Mouse (Mus musculus): ENCODE results near the gene Mybph.

Gene Mybph

DNA sequence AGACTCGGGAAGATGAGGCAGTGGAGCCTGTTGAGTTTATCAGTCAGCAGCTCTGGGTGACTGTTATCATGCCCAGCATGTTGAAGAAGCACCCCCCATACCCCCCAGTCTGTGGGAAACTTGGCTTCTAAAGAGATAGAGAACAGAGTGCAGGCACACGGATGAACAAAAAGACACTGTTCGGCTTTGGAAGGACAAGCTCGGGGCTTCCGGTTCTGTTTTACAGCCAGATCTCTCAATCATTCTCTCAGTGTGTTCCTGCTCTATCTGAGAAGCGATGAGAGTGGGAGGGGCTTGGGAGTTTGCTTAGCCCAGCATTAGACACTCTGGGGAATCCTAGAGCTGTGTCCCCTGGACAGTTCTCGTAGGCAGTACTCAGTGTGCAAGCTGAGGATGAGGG lies 20.2 kb downstream of the Mybph start:
- peak; percentile 43 for DNase-seq

DNA sequence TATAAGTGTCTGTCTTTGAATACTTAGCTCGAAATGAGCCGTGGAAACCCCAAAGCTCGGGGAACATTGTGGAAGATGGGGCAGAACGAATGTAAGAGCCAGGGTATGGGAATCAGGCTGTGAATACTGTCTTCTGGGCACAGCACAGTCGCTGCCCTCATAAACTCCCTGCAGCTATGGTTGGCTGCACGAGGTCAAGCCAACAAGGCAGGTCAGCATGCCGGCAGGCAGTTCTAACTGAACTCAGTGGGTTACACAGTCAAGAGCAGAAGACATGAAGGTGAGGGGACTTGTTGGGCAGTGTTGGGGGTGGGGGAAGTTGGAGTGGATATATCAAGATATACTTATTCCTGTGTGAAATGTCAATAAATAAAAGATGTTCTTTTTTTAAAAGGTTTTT lies 21.8 kb downstream of the Mybph start:
- no peak for DNase-seq

DNA sequence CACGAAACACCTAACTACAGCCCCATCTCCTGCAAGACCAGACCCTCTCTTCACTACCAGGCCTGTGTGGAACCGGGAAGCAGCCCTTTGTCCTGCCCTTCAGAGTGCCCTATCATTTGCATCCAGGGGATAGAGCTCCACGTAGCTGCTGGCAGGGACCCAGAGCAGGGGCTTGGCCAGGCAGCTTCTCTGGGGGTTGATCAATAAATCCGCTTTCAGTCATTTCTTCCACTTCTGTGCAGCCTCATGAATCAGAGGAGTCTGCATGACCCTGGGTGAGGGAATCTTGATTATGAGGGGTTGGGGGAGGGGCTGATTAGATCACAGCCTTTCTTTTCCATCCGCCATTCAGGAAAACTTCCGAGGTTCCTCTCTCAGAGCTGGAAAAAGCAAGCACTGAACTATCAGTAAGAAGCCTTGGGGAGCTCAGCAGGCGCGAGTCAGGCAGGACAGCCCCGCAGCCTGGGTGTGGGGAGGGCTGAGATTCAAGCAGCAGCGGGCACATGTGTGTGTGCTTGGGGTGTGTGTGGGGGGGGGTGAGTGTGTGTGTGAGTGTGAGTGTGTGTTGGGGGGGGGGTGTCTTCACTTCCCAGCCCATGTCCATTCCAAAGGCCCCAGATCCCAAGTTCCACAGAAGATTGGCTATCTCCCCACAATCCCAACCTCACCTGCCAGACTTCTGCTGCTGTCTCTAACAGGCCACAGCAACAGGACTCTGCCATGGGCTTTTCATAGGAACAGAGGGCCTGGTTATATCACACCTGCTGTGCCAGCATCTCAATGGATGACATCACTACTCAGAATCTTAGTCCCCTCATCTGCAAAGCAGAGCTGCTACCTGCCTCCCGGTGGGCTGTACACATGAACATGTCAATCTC lies 22.7 kb downstream of the Mybph start:
- DNase-seq: no peak

DNA sequence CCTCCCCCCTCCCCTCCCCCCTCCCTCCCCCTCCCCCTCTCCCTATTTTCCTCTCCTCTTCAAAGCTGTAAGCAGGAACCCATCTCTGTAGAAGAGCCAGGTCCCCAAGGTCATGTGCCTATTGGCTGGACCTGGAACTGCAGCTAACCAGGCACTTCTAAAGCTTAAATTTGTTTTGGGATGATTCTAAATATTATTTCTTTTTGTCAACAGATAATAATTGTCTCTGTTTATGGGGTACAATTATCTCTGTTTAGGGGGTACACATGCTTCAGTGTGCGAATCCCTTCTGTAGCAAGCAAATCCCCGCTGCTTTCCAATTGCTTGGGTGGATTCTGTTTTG lies 23.4 kb downstream of the Mybph start:
- DNase-seq: no peak

DNA sequence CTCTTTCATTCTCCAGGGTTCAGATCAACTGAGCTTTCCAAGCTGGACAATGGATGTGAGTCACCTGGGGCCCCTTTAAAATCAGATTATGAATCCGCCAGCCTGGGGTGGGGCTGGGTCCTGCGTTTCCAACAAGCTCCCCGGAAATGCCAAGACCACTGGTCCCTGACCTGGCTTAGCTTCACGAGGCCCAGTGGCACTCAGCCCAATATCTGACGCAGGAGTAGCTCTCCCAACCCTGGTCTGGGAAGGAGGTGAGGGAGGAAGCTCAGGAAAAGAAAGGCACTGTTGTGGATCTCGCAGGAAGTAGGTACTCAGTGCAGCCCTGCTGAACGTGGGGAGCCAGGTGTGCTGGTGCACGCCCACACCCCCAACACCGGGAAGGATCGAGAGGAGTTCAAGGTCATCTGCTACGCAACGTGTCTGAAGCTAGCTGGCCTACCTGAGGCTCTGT lies 23.8 kb downstream of the Mybph start:
- no peak for DNase-seq

DNA sequence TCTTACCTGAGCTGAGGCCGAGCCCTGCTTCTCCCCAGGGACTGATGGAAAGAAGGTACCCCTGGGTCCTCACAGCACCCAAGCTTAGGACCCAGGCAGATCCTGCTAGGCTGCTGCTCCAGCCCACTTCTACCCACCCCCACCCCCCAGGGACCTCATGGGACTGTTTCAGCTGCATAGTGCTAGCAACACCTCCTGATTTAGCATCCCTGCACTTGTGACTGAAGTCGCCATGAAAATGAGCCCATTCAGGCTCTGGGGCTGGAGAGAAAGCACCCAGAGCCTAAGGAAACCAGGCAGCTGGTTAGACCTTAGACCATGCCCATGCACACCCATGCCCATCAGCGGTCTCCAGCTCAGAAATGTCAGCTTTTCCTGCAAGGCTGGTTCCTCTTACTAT lies 24.7 kb downstream of the Mybph start:
- DNase-seq: no peak

DNA sequence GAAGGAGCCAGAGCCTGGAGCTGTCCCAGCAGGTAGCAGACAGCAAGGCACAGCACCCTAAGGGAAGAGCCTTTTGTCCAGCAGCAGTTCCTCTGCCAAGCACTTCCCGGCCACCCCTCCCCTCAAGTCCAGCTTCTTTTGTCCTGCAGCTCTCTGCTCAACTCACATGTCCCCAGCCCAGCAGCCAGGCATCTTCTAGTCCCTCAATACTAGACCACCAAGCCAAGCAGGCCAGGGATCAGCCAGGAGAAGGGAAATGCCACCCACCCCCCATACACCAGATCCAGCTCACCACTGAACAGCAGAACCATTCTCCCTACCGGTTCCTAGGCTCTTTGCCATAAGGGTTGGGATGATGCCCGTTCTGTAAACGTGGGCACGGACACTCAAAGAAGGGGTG lies 26.4 kb downstream of the Mybph start:
- no peak for DNase-seq

DNA sequence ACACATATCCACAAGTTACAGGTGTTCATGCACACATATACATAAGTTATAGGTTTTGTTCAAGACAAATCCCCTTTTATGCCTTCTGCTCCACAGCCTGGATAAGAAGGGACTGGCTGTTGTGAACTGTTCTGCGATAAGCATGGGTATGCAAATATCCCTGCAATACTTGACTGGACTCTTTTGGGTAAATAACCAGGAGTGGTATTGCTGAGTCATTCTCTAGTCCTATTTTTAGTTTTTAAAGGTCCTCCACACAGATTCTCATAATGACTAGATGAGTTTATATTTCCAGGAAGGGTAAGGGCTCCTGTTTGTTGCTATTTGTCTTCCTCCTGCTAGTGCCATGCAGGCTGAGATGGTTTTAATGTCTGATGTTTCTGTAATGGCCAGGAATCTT lies 27.9 kb downstream of the Mybph start:
- no peak for DNase-seq

DNA sequence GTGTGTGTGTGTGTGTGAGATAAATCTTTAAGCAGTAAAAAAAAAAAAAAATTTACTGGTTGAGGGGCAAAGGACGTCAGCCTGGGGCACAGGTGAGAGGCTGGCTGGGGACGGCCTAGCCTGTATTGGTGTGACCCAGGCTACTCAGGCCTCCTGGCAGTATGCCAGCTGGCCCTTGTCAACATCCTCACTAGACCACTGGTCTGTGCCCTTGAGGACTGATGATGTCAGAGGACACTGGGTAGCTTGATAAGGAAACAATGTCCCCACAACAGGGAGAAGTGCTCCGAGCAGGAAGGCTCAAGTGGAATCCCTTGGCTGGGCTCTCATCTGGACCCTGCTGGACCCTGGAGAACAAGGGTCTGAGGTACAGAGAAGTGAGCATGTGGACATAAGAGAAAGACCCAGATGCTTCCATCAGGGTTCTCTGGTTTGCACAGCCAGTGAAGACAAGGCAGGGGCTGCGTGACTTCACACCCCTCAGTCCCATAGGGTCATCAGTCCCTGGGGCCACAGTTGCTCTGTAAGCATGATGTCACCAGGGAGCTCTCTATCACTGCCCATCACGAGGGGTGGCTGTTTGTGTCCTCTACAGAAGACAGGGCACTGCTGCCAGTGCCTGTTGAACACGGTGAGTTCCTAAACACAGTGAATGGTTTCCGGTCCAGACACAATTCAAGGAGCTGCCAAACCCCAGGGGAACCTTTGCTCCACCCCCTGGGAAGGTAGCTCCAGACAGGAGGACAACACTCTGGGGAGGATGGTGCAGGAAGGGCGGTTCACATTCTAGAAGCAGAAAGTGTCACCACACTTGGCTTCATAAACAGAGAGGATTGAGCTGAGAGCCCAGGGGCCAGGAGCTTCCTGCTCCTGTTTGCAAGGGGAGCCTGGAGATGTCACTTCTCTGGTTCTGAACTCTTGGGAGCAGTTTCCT lies 29.1 kb downstream of the Mybph start:
- DNase-seq: peak; percentile 41

DNA sequence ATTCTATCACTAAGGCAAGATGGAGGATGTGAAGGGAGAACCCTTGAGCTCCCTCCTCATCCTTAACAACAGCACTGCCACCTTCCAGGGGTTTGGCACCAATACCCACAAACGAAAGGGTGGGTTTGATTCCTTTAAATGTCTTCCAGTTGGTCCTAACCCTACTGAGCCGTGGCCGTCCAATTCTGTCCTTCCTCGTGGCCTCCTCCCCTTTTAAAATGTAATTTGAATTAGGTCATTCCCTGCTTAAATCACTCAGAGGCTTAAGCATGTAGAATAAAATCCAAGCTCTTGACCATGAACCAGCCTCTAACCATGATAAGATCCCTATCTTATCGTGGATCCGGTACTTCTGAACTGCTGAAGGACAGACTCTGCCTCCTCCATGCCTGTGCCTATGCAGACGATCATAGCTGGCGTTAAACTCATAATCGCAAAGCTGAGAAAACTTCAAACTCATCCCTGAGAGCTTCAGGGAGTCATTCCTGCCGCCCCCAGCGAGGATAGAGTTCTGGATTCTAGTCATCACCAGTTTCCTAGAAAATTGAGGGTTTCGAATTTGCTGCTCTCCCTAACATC lies 31.5 kb downstream of the Mybph start:
- DNase-seq: no peak

DNA sequence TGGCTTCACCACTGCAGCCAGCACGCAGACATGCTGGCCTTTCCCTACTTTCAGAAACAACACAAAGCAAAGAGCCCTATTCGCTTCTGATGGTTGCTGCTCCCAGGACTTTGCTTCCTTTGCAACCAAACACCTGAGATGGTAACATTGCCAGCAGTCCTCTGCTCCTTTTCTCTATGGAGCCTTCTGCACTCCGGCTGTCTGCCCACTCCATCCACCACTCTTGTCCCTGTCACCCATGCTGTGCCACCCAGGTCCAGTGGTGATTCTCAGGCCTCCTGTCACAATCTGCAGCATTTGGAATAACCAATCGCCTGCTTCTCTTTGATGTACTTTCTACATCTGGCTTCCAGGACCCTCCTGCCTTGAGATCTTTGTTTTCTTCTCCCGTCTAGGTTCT lies 32.1 kb downstream of the Mybph start:
- no peak for DNase-seq

DNA sequence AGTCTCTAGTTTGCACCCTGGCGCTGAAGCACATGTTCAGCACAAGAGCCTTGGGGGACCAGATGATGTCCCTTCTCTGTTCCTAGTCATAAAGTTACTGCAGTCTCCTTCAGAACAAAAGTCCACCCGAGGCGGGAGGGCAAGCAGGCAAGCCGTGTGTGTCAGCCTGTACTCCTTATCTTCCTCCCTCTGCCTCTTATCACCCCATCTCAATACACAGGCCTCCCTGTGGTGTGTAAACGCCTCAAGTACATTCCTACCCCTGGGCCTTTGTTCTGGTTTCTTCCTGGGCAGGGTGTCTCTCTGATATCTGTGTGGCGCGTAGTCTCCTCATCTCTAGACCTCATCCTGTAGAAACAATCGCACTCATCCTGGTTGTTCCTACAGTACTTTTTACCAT lies 33.5 kb downstream of the Mybph start:
- no peak for DNase-seq

DNA sequence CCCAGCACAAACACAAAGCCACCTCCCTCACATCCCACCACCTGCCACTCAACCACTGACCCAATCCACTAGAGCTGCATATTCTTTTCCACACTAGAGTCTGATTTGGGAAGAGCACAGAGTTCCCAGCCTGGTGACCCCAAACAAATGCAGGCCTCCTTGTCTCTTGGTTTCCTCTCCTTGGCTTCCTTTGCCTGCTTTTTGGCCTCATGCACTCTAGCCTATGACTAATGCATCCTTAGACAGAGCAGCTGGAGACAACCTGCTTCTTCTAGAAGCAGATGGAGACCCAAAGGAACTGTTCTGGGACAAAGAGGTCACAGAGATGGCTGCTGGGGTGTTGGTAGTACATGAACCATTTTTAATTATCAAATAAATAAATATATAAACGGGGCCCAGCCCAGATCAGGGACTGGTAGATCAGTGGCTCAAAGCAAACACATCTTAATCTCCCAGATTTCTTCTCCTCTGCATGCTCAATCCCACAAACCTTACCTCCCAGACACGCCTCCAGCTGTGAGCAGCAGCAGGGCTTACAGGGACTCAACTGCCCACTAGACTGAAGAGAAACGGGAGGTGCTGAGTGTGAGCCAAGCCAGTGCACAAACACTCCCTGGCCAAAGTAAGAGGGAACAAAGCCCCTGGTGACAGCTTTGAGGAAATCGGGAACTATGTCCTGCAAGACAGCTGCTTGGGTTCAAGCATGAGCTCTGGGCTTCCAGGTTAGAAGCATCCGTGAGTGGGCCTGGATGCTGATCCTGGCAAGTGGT lies 36.7 kb downstream of the Mybph start:
- DNase-seq: no peak

DNA sequence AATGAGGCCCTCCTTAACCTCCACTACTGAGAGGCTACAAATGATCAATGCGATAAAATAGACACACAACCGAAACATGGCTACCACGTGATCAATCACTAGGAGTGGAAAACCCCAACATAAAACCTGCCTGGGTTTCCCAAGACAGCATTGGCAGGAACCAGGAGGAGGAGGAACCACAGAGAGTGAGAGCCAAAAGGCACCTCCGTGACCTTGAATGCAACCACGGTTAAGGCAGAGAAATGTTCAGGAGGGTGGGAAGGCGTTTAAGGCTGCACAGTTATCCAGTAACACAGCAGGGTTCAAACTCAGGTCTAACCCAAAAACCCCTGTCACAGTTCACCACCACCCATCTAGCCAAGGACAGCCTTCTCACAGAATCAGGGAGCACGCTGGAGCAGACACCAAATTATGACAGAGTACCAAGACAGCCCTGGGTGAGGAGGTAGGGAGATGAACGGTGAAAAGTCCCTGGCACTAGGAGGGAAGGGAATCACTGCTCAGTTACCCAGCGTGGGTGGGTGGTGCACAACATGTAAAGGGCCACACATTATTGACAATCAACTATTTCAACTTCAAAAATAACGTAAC lies 37.5 kb downstream of the Mybph start:
- DNase-seq: no peak

DNA sequence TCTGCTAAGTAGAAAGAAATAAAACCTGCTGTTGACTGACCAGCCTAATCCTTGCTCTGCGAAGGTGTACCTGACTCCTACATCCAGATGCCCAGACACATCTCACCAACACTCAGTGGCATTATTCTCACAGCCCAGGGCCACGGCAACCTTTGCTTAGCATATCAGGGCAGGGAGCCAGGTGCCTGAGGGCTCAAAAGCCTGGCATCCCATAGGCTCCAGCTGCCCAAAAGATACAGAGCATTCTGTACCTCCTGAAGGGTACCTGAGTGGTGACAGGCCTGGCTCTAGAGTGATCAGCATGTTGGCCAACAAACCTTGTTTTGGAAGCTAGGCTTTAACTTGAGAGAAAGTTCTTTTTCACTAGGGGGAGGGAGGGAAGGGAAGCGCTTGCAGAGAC lies 38.0 kb downstream of the Mybph start:
- DNase-seq: no peak

DNA sequence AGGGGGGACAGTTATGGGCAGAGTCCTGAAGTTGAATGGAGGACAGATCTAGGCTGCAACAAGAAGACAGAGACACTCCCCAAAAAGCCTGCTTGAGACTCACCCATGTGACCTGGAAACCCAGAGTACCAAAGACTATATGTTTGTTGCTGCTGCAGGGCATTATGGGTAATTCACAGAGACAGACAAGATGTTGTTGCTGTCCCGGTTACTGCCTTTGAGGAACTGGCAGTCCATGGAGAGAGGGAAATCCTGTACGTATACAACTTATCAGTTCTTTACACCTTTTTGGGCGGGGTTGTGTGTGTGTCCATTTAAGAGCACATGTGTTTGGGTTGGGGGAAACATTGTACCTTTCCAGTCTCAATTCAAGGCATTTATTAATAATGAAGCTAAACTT lies 38.4 kb downstream of the Mybph start:
- no peak for DNase-seq

DNA sequence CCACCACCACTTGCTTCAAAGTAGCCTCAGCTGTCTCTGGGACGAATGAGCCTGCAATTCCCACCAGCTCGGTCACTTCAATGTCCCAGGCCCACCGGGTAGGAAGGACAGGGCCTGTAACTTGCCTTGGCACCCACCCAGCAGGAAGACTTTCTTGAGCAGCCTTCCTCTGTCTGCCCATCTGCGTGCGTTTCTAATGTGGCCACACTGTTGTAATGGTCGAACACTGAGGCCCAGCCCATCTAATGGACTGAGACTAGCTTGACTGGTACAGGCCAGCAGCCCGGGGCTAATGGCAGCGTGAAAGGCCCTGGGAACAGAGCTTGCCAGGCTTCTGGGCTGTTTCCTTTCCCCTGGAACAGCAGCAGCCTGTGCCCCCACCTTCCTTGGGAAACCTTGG lies 39.1 kb downstream of the Mybph start:
- DNase-seq: no peak

DNA sequence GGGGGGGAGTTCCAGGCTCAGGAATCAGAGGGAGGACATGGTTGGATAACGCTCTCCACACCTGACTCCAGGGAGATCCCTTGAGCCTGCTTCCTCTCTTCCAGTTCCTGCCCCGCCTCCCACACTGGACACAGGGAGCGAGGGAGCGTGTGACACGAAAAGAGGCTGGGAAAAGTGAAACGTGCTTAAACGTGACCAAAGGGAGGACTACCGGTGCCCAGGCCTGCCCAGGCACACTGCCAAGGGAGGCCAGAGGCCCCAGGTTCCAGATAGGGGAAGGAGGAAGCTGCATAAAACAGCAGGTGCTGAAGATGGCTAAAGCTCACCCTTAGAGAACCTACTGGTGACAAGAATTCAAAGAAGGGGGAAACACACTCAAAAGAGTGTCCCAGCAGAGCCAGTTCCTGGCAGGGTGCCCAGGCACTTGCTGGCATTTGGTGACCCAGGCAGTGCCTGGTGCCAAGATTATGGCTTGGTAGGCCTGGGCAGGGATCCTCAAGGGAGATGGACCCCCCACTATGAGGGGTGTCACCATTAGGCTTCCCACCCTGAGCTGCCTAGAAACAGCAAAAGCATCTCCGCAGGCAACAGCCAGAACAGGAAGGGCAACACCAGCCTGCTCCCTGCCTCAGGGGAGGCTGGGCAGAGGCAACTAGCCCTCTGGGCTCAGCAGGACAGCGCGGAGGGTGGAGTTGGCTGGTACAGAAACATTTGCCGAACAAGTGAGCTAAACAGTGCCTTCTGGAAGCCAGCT lies 39.7 kb downstream of the Mybph start:
- no peak for DNase-seq

DNA sequence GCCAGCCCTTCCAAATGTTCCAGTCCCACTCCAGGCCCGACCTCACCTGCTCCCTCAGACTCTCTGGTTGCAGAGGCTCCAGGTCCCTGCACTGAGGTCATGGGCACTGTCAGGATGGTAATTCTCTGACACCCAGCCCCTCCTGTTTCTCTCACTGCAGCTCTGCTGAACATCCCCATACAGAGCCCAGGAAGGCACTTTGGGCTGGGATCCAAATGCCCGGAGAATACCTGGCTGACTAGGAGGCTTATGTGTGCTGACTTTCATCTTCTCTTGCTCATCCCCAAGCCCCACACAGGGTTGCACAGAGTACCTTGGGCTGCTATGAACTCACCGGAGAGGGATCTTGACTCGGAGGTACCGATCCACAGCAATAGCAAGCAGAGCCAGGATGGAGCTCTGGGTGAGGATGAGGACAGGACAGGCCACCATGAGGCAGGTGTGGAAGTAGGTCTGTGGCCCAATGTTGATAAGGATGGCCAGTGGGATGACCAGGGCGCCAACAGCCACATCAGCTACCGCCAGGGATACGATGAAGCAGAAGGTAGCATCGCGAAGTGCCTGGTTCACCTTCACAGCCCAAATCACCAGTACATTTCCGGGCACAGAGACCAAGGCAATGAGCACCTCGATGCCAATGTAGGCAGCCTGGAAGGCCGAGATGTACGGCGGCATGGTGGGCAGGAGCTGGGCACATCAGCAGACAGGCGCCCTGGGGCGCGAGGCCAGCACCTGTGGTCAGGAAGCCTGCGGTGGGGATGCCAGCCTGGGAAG lies 40.6 kb downstream of the Mybph start:
- no peak for DNase-seq

DNA sequence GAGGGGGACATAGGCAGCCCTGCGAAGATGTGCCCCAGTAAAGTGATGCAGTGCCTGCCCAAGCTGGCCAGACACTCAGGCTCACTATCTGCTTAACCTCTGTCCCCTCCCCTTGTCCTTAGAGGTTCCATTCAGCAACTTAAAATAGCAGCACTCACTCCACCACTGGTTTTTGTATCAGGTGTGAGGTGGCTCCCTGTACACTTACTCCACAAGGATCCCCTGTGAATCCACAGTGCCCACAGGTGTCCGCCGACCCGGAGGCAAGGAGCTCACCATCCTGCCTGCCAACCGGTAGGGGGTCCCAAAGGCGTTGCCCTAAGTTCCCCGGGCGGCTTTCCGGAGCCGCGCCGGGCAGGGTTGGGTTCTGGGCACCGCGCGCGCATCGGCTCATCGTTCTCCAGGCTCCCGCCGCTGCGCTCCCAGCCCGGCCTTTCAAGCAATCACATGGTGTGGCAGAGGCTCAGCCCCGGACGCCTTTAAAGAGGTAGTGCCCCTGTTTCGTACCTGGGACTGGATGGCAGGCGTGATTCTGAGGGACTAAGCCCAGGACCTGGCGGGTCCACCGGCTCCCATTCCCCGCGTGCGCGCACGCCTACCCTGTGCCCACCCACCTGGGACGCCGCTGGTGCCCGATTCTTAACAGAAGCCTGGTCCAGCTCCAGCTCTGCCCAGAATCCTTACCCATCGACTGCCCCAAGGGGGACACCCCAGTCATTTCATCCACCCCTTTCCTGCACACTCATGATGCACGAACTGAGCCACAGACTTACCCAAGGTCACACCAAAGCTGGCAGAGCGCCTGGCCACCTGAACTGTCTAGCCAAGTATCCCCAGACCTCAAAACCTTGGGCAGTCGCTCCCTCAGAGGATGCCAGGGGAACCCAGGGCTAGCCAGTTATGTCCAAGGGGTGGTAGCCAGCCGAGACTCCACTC lies 41.5 kb downstream of the Mybph start:
- no peak for DNase-seq
